Comparison of ENCODE assay signal across 9 mouse cellular contexts in the genomic region with DNA sequence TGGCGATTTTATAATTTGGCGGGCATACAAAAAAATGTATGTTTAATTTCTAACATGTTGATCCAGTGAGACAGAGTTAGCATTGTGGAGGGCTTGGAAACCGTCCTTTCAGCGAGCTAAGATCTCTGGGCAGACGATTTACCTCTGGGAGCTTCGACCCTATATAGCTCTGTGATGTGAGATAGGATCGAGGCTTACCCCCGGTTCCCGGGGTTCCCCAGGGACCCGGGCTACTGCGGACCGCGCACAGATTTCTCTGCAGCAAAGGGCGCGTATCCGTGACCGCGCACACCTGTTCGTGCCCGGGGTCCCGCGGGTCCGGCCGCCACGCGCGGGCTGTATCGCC. TPM values are rescaled to one million over a fixed set of nuclear protein-coding genes. Genes with fewer than 3 reads are reported as not detected.
DNase-seq lines count a peak whose midpoint lies in the region; ATAC-seq and TF ChIP-seq lines count a peak whose summit lies in the region.
"Had no signal": no experiment of that assay in that cellular context is flagged by ENCODE, and none has a peak within 500 bp of the region (broad histone marks: within the 10 kb centered on the region; RNA-seq: fewer than 3 reads in every experiment).

No protein-coding gene starts in this region.

- DNase-seq in heart, postnatal 4 days: no peak
- DNase-seq in forebrain, embryonic 14.5 days (ENCODE audit: low spot score): no peak
- no peak for DNase-seq in retina, postnatal 1 day
- no peak for DNase-seq in frontal cortex, postnatal 25 days (ENCODE audit: low spot score in 2 of 2)
- no peak for DNase-seq in left cerebral cortex, postnatal 14 days (ENCODE audit: low spot score in 2 of 2)

- TF ChIP-seq CTCF in E14TG2a.4 (conservative IDR thresholded peaks at IDR 0.05; ENCODE audit: low read length): no peak

- no peaks in the 10 kb centered on the region for H3K36me3 ChIP-seq in heart, embryonic 11.5 days (ENCODE audit: control insufficient read depth, insufficient read depth, low read length)
- H3K36me3 ChIP-seq in E14TG2a.4 (ENCODE audit: insufficient read depth, low read length): 0 out of 2 replicates have a peak, but pooled peaks cover 4% of the 10 kb centered on the region
- H3K36me3 ChIP-seq in forebrain, embryonic 14.5 days (ENCODE audit: control insufficient read depth, insufficient read depth, low read length): no peaks in the 10 kb centered on the region
- no peaks in the 10 kb centered on the region for H3K36me3 ChIP-seq in liver, embryonic 15.5 days (replicated peaks)

- 0 out of 2 replicates have a peak, but pooled peaks cover 7% of the 10 kb centered on the region for H3K4me1 ChIP-seq in heart, embryonic 11.5 days (ENCODE audit: control insufficient read depth, insufficient read depth, low read length)
- peaks cover 39% of the 10 kb centered on the region for H3K4me1 ChIP-seq in E14TG2a.4 (replicated peaks; ENCODE audit: low read depth, low read length)
- peaks cover 2% of the 10 kb centered on the region; the same call in 1 of the 2 replicates for H3K4me1 ChIP-seq in forebrain, embryonic 14.5 days (ENCODE audit: control insufficient read depth, insufficient read depth, low read length)
- no peaks in the 10 kb centered on the region for H3K4me1 ChIP-seq in liver, embryonic 15.5 days (replicated peaks)

- H3K27ac ChIP-seq in heart, embryonic 11.5 days (ENCODE audit: low read depth, low read length): no peak overlapping the region
- no peak overlapping the region for H3K27ac ChIP-seq in forebrain, embryonic 14.5 days (ENCODE audit: low read depth, low read length)
- no peak overlapping the region for H3K27ac ChIP-seq in liver, embryonic 15.5 days (replicated peaks)

- WGBS in heart, embryonic 11.5 days (ENCODE audit: insufficient replicate concordance): 2% methylated on average over 28 of the region's 28 CpGs
- WGBS in forebrain, embryonic 14.5 days: 1% methylated on average over 28 of the region's 28 CpGs
- 2% methylated on average over 28 of the region's 28 CpGs for WGBS in liver, embryonic 15.5 days (ENCODE audit: insufficient replicate concordance)

- peak overlapping the region; percentile 97 for H3K4me2 ChIP-seq in heart, embryonic 11.5 days
- H3K4me2 ChIP-seq in forebrain, embryonic 14.5 days (ENCODE audit: low read length): peak overlapping the region; percentile 99
- peak overlapping the region; percentile 64 for H3K4me2 ChIP-seq in liver, embryonic 15.5 days

- ATAC-seq in heart, embryonic 11.5 days (replicated peaks; ENCODE audit: insufficient number of reproducible peaks, low FRiP score, low TSS enrichment): 0 out of 2 replicates have a peak, but pooled peaks have one; percentile 35
- ATAC-seq in forebrain, embryonic 14.5 days: peak; percentile 64; the same call in 1 of the 2 replicates
- no peak for ATAC-seq in liver, embryonic 15.5 days (ENCODE audit: insufficient read depth)

- intact Hi-C loops in left cerebral cortex, postnatal 14 days (cut with DNase I): no loop called here

- H3K9me3 ChIP-seq in heart, embryonic 11.5 days (replicated peaks; ENCODE audit: control insufficient read depth, low read length): no peaks in the 10 kb centered on the region
- H3K9me3 ChIP-seq in E14TG2a.4 (ENCODE audit: low read length): no peaks in the 10 kb centered on the region
- H3K9me3 ChIP-seq in forebrain, embryonic 14.5 days (replicated peaks; ENCODE audit: control insufficient read depth, low read length): no peaks in the 10 kb centered on the region
- H3K9me3 ChIP-seq in liver, embryonic 15.5 days (replicated peaks): no peaks in the 10 kb centered on the region

- peak overlapping the region; percentile 64 for H3K4me3 ChIP-seq in heart, embryonic 11.5 days (ENCODE audit: low read depth, low read length)
- H3K4me3 ChIP-seq in E14TG2a.4 (replicated peaks; ENCODE audit: low read length): peak overlapping the region; percentile 86
- H3K4me3 ChIP-seq in forebrain, embryonic 14.5 days (ENCODE audit: low read depth, low read length): peak overlapping the region; percentile 60
- peak overlapping the region; percentile 40 for H3K4me3 ChIP-seq in liver, embryonic 15.5 days (replicated peaks)

- peaks cover 42% of the 10 kb centered on the region for H3K27me3 ChIP-seq in heart, embryonic 11.5 days (ENCODE audit: control insufficient read depth, insufficient read depth, low read length)
- peaks cover 29% of the 10 kb centered on the region for H3K27me3 ChIP-seq in E14TG2a.4 (ENCODE audit: insufficient read depth, low read length)
- peaks cover 32% of the 10 kb centered on the region for H3K27me3 ChIP-seq in forebrain, embryonic 14.5 days (replicated peaks; ENCODE audit: control insufficient read depth, insufficient read depth, low read length)
- peaks cover 57% of the 10 kb centered on the region for H3K27me3 ChIP-seq in liver, embryonic 15.5 days
- H3K27me3 ChIP-seq: CH12.LX had no signal

- H3K9ac ChIP-seq in heart, embryonic 11.5 days (ENCODE audit: low read depth, low read length): peak overlapping the region; percentile 47; the same call in 1 of the 2 replicates
- H3K9ac ChIP-seq in forebrain, embryonic 14.5 days (ENCODE audit: low read length): peak overlapping the region; percentile 64
- H3K9ac ChIP-seq in liver, embryonic 15.5 days: no peak overlapping the region

RNA-seq across cellular contexts. Expression of a gene that starts 0.3 kb away (rescaled TPM):
- 0.21 and 0.27 TPM in 2 replicates for polyA plus RNA-seq in heart, embryonic 11.5 days (2014; fragmentation: Nextera tagmentation; extraction: Ambion mirVana)
- under 1 TPM; 0.48 to 0.52 TPM for total RNA-seq in heart, postnatal 4 days (2021)
- polyA plus RNA-seq in forebrain, embryonic 14.5 days (2014; fragmentation: Nextera tagmentation; extraction: Ambion mirVana): 22.0 and 28.3 TPM in 2 replicates
- 0.15 and 0.17 TPM in 2 replicates for polyA plus RNA-seq in liver, embryonic 15.5 days (2015; fragmentation: Nextera tagmentation; extraction: Ambion mirVana)
- total RNA-seq in left cerebral cortex, postnatal 14 days (2021): 100 to 1,000 TPM; 310 to 313 TPM
- total RNA-seq: CH12.LX had no signal

Comparison
In these comparisons a context has a peak if more than half of its experiments do, and no peak if none do; other contexts are left out.
1. RNA of a gene that starts 0.3 kb away (polyA plus RNA-seq): 22.0 to 28.3 TPM in forebrain, embryonic 14.5 days; 0.21 to 0.27 TPM in heart, embryonic 11.5 days and 0.15 to 0.17 TPM in liver, embryonic 15.5 days; every median in the first group is over 10 times any median in the second.
2. Peak in every context shown above with its lines, with median percentiles within 50 percentile points of each other: H3K4me2 ChIP-seq and H3K4me3 ChIP-seq.